Mouse (Mus musculus) heart, adult 10 weeks (tissue): ENCODE results near the gene Olfr969. TPM values are rescaled to one million over a fixed set of nuclear protein-coding genes. Genes with fewer than 3 reads are reported as not detected.

ENCODE experiments used
- polyA plus RNA-seq: library from polyadenylated mRNA; stranded (reverse); fragments of 350-450 nt; fragmentation: Illumina TruSeq; extraction: RNeasy Lipid Tissue Mini Kit (QIAGEN cat#74804); gene quantifications from one replicate; pipeline ENCODE4 v1.2.3, GENCODE M21; 2014; ENCODE audit warnings: low read depth, low replicate concordance

Gene Olfr969
- polyA plus RNA-seq = not detected

GRCm38 (mm10) chr9:39790558-39790957 is at the start of gene Olfr969:
TSS of gene Olfr969 (plus strand) at chr9:39790945.

GRCm38 (mm10) chr9:39745949-39746348 is 44.8 kb upstream of the Olfr969 start, which contains the start of gene Olfr967:
TSS of gene Olfr967 (plus strand) at chr9:39746249.

GRCm38 (mm10) chr9:39783153-39783552 is 7.6 kb upstream of the Olfr969 start, which contains the start of gene Olfr968:
TSS of gene Olfr968 (minus strand) at chr9:39783253.

GRCm38 (mm10) chr9:39808560-39808959 is 17.8 kb downstream of the Olfr969 start, which contains the start of gene Olfr970:
TSS of gene Olfr970 (plus strand) at chr9:39808860.

GRCm38 (mm10) chr9:39836576-39836975 is 45.8 kb downstream of the Olfr969 start, which contains the start of gene Olfr971:
TSS of gene Olfr971 (plus strand) at chr9:39836876.

Other genes starting within 250 kb of the Olfr969 start
- gene Olfr958, start 236.9 kb upstream of the Olfr969 start, polyA plus RNA-seq = not detected
- gene Olfr959, start 215.4 kb upstream of the Olfr969 start, polyA plus RNA-seq = not detected
- 0.26 TPM for gene AW551984, start 186.5 kb upstream of the Olfr969 start, polyA plus RNA-seq
- gene Olfr148, start 180.3 kb upstream of the Olfr969 start, polyA plus RNA-seq = not detected
- not detected for gene Olfr960, start 169.6 kb upstream of the Olfr969 start, polyA plus RNA-seq
- not detected for gene Olfr961, start 145.9 kb upstream of the Olfr969 start, polyA plus RNA-seq
- not detected for gene Olfr963, start 123.7 kb upstream of the Olfr969 start, polyA plus RNA-seq
- gene Olfr149, start 83.8 kb upstream of the Olfr969 start, polyA plus RNA-seq = not detected
- not detected for gene Olfr965, start 79.6 kb upstream of the Olfr969 start, polyA plus RNA-seq
- not detected for gene Olfr150, start 60.0 kb upstream of the Olfr969 start, polyA plus RNA-seq
- gene Olfr967, start 44.7 kb upstream of the Olfr969 start, polyA plus RNA-seq = not detected
- not detected for gene Olfr968, start 7.7 kb upstream of the Olfr969 start, polyA plus RNA-seq
- not detected for gene Olfr970, start 17.9 kb downstream of the Olfr969 start, polyA plus RNA-seq
- gene Olfr971, start 45.9 kb downstream of the Olfr969 start, polyA plus RNA-seq = not detected
- gene Olfr972, start 75.5 kb downstream of the Olfr969 start, polyA plus RNA-seq = not detected
- not detected for gene Olfr229, start 116.4 kb downstream of the Olfr969 start, polyA plus RNA-seq
- not detected for gene Olfr974, start 146.6 kb downstream of the Olfr969 start, polyA plus RNA-seq
- gene Olfr975, start 161.1 kb downstream of the Olfr969 start, polyA plus RNA-seq = not detected
- gene Olfr976, start 170.2 kb downstream of the Olfr969 start, polyA plus RNA-seq = not detected
- not detected for gene Olfr978, start 201.2 kb downstream of the Olfr969 start, polyA plus RNA-seq
- gene Olfr979, start 212.5 kb downstream of the Olfr969 start, polyA plus RNA-seq = not detected
- gene Olfr980, start 218.6 kb downstream of the Olfr969 start, polyA plus RNA-seq = not detected
- not detected for gene Olfr981, start 230.5 kb downstream of the Olfr969 start, polyA plus RNA-seq